Mouse (Mus musculus): Measurements from ENCODE around the gene Atad1. TPM values are rescaled to one million over a fixed set of nuclear protein-coding genes. Genes with fewer than 3 reads are reported as not detected.
A peak's percentile ranks its signal among the peaks of the same experiment; 100 is the strongest.
"Not testable (repeated sequence)": the region's sequence is repeated elsewhere in the genome, so short reads cannot be mapped to it uniquely, and the experiment has no call there.

Atad1 gene
- 54.9 and 56.4 TPM in 2 replicates for polyA plus RNA-seq (2015; fragmentation: Nextera tagmentation; extraction: Ambion mirVana)

DNA sequence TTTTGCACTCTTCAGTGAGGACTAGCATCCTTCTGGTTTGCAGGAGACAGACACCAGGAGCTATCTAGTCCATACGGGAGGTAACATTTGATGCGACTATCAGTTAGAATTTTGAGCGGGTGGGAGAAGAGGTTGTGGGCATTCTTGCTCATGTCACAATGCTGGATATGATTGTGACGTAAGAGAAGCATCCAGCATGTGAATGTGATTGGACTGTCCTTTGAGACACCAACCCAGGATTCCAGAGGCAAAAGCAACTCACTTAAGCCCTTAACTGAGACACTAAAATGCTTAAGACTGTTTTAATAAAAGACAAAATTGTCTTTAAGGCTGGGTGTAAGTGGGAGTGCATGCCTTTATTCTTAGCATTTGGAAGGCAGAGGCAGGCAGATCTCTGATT lies at the start of gene Atad1:
Gene Atad1 (minus strand): TSS at position 101 of the 400 bp plus-strand sequence.
- Histone ChIP-seq H3K4me1 (no peaks in the 10 kb centered on the region), H3K27me3 (no peaks in the 10 kb centered on the region), H3K27ac (replicated peaks) (no peak within 1 kb of the TSS), H3K9ac (no peak within 1 kb of the TSS), H3K4me2 (replicated peaks) (no peak within 1 kb of the TSS), H3K36me3 (no peaks in the 10 kb centered on the region), H3K4me3 (replicated peaks) (no peak within 1 kb of the TSS), H3K9me3 (replicated peaks) (no peaks in the 10 kb centered on the region)
- WGBS, result 94% methylated on average over 4 of the region's 4 CpGs
- no peak for ATAC-seq (ENCODE audit: insufficient number of reproducible peaks, low FRiP score, low TSS enrichment, low read depth)

DNA sequence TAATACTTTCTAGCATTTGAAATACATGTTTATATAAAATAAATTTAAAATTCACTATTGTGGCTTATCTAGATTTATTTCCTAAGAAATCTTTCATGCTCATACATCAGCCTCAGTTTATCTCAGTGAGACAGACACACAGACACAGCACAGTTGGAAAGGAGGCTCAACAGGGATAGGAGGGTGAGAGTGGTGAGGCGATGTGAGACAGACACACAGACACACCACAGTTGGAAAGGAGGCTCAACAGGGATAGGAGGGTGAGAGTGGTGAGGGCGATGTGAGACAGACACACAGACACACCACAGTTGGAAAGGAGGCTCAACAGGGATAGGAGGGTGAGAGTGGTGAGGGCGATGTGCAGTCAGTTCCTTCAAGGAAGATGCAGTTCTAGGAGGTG lies 48.4 kb upstream of the Atad1 start:
- 92% methylated on average over 3 of the region's 3 CpGs for WGBS
- not testable (repeated sequence) for ATAC-seq (ENCODE audit: insufficient number of reproducible peaks, low FRiP score, low TSS enrichment, low read depth); H3K27me3 ChIP-seq; H3K4me3 ChIP-seq (replicated peaks); H3K4me1 ChIP-seq; H3K27ac ChIP-seq (replicated peaks); H3K4me2 ChIP-seq (replicated peaks); H3K9ac ChIP-seq; H3K9me3 ChIP-seq (replicated peaks)
- H3K36me3 ChIP-seq, result peaks cover 14% of the 10 kb centered on the region

DNA sequence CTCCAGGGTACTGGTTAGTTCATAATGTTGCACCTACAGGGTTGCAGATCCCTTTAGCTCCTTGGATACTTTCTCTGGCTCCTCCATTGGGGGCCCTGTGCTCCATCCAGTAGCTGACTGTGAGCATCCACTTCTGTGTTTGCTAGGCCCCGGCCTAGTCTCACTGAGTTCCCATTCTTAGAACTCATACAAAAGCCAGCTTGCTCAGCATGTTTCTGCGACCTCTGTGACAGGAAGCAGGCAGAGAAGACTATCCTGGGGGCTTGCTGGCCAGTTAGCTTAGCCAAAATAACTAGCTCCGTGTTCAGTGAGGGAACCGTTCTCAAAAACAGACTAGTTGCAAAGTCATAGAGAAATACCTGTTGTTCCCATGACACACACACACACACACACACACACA lies 47.8 kb upstream of the Atad1 start:
- peaks cover 14% of the 10 kb centered on the region for H3K36me3 ChIP-seq
- H3K4me3 ChIP-seq (replicated peaks); H3K9ac ChIP-seq; H3K27ac ChIP-seq (replicated peaks); H3K9me3 ChIP-seq (replicated peaks); H3K4me2 ChIP-seq (replicated peaks); H3K4me1 ChIP-seq; H3K27me3 ChIP-seq; ATAC-seq (ENCODE audit: insufficient number of reproducible peaks, low FRiP score, low TSS enrichment, low read depth): not testable (repeated sequence)
- WGBS, result 37% methylated on average over 4 of the region's 4 CpGs

DNA sequence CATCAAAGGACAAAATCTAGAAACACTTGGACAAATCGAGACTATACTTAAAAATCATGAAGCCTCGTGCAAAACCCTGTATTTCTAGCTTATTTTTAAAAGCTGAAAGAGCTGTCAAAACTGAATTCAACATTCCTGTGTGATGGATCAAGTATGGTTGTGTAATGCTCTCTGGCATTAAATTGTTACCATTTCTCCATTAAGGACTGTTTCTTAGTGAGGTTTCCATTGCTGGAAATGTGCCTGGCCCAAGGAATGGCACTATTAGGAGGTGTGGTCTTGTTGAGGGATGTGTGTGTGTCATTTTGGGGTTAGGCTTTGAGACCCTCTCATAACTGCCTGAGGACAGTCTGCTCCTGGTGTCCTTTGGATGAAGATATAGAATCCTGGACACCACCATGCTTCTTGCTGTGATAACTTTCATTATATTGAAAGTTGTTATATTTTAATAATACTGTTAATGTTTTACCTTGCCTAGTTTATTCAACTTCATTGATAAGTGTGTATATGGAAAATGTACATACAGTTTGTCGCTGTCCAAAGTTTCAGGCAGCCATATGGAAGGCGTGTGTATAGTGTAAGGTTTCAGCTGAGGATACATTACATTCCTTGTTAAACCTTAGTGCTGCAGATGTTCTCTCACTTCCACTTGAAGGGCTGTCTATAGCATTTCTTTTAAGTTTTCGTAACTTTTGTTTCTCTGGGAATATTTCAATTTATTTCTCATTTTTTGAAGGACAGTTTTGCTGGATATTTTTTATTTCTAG lies 41.9 kb upstream of the Atad1 start:
- no peak for ATAC-seq (ENCODE audit: insufficient number of reproducible peaks, low FRiP score, low TSS enrichment, low read depth)
- 52% methylated on average over 5 of the region's 5 CpGs for WGBS
- H3K36me3 ChIP-seq, result peaks cover 14% of the 10 kb centered on the region

GRCm38 (mm10) chr19:32779131-32779530 lies 39.5 kb upstream of the Atad1 start:
- no peak overlapping the region for H3K4me2 ChIP-seq (replicated peaks)
- H3K9ac ChIP-seq, result no peak overlapping the region
- H3K27me3 ChIP-seq, result no peaks in the 10 kb centered on the region
- H3K4me1 ChIP-seq, result 0 out of 2 replicates have a peak, but pooled peaks cover 2% of the 10 kb centered on the region
- H3K27ac ChIP-seq (replicated peaks), result no peak overlapping the region
- no peak for ATAC-seq (ENCODE audit: insufficient number of reproducible peaks, low FRiP score, low TSS enrichment, low read depth)
- no peak overlapping the region for H3K4me3 ChIP-seq (replicated peaks)
- H3K36me3 ChIP-seq, result peaks cover 5% of the 10 kb centered on the region; the same call in 1 of the 2 replicates
- no peaks in the 10 kb centered on the region for H3K9me3 ChIP-seq (replicated peaks)
- 71% methylated on average over 3 of the region's 3 CpGs for WGBS

More for the DNA sequence above, 41.9 kb upstream of the Atad1 start:
- no peak overlapping the region for H3K4me3 ChIP-seq (replicated peaks)
- no peak overlapping the region for H3K4me2 ChIP-seq (replicated peaks)
- H3K9me3 ChIP-seq (replicated peaks), result no peaks in the 10 kb centered on the region
- no peak overlapping the region for H3K27ac ChIP-seq (replicated peaks)
- no peaks in the 10 kb centered on the region for H3K27me3 ChIP-seq
- 0 out of 2 replicates have a peak, but pooled peaks cover 2% of the 10 kb centered on the region for H3K4me1 ChIP-seq
- H3K9ac ChIP-seq, result no peak overlapping the region

DNA sequence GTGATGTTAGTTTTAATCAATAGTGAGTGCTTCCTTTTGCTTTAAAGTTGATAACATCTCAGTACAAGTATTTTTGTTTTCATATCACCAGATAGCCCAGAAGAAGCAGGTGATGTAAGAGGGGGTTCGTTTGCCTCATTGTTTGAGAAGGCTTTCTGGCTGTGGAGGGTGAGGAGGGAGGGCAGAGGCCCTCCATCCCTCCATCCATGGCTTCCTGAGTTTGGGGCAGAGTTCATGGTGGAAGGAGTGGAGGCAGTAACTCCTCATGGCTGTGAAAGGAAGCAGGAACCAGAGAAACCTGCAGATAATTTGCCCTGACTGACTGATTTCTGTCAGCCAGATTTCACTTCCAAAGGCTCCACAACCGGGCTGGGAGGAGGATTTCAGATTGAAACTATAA lies 38.8 kb upstream of the Atad1 start:
- Histone ChIP-seq H3K4me1 (0 out of 2 replicates have a peak, but pooled peaks cover 2% of the 10 kb centered on the region), H3K27me3 (no peaks in the 10 kb centered on the region)
- 17% methylated on average over 2 of the region's 2 CpGs for WGBS

DNA sequence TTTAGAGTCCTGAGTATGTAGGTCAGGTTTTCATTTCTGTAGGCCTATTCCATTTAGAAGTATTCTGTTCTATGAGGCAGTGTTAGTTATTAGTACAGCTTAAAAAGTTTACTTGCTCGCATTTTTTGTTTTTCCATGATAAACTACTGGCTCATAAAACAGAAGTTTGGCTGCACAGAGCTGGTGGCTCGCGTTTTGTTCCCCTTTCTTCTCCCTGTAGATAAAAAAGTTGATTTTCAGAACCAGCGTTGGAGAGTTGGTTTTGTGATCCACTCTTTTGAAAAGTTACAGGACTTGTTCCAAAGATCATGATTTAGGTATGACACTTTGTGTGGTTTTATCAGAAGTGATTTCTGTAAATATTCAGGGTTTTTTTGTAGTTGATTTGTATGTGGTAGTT lies 22.9 kb upstream of the Atad1 start:
- WGBS, result 70% methylated on average over 4 of the region's 4 CpGs

More for the DNA sequence above, 38.8 kb upstream of the Atad1 start:
- no peak overlapping the region for H3K27ac ChIP-seq (replicated peaks)
- no peak for ATAC-seq (ENCODE audit: insufficient number of reproducible peaks, low FRiP score, low TSS enrichment, low read depth)
- no peak overlapping the region for H3K4me2 ChIP-seq (replicated peaks)
- no peak overlapping the region for H3K9ac ChIP-seq
- H3K36me3 ChIP-seq, result peaks cover 6% of the 10 kb centered on the region; the same call in 1 of the 2 replicates
- no peaks in the 10 kb centered on the region for H3K9me3 ChIP-seq (replicated peaks)
- H3K4me3 ChIP-seq (replicated peaks), result no peak overlapping the region

DNA sequence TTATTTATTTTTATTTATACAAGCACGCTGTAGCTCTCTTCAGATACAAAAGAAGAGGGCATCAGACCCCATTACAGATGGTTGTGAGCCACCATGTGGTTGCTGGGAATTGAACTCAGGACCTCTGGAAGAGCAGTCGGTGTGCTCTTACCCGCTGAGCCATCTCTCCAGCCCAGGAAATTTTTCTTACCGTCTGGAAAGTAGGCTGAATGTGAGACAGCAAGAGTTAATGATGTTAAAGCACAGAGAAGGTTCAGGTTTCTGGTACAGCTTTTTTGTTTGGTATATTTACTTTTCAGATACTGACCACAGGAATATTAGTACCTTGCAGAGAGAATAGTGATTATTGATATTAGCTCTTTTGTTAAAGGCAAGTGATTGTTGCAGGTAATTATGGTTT lies 21.6 kb upstream of the Atad1 start:
- H3K27ac ChIP-seq (replicated peaks), result no peak overlapping the region
- no peak overlapping the region for H3K9ac ChIP-seq
- H3K27me3 ChIP-seq, result no peaks in the 10 kb centered on the region
- H3K9me3 ChIP-seq (replicated peaks), result no peaks in the 10 kb centered on the region
- H3K4me2 ChIP-seq (replicated peaks), result peak overlapping the region; percentile 46
- no peak for ATAC-seq (ENCODE audit: insufficient number of reproducible peaks, low FRiP score, low TSS enrichment, low read depth)
- peaks cover 11% of the 10 kb centered on the region; the same call in 1 of the 2 replicates for H3K4me1 ChIP-seq
- H3K4me3 ChIP-seq (replicated peaks), result peak overlapping the region; percentile 27
- peaks cover 3% of the 10 kb centered on the region; the same call in 1 of the 2 replicates for H3K36me3 ChIP-seq
- 48% methylated on average over 4 of the region's 4 CpGs for WGBS

More for the DNA sequence above, 22.9 kb upstream of the Atad1 start:
- no peak overlapping the region for H3K27ac ChIP-seq (replicated peaks)
- no peak overlapping the region for H3K4me2 ChIP-seq (replicated peaks)
- peaks cover 3% of the 10 kb centered on the region; the same call in 1 of the 2 replicates for H3K36me3 ChIP-seq
- peaks cover 11% of the 10 kb centered on the region; the same call in 1 of the 2 replicates for H3K4me1 ChIP-seq
- no peak for ATAC-seq (ENCODE audit: insufficient number of reproducible peaks, low FRiP score, low TSS enrichment, low read depth)
- H3K9me3 ChIP-seq (replicated peaks), result no peaks in the 10 kb centered on the region
- no peak overlapping the region for H3K9ac ChIP-seq
- H3K4me3 ChIP-seq (replicated peaks), result no peak overlapping the region
- H3K27me3 ChIP-seq, result no peaks in the 10 kb centered on the region

DNA sequence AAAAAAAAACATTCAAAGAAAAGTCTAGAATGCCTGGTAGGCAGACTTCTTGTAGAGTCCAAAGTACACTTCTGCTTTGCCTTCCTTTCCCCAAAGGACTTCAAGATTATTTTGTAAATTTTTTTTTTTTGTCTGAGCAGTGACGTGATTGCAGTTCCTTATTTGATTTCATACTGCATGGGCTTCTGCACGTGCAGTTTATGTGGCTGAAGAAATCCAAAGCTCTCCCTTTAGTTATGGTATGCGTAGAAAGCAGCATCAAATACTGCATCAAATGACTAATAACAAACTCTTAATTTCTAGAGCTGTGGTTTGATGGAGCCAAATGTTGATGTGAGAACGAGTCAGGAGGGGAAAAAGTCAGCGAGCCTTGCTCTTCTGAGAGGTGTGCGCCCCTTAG lies 20.9 kb upstream of the Atad1 start:
- Histone ChIP-seq H3K36me3 (no peaks in the 10 kb centered on the region), H3K4me3 (replicated peaks) (peak overlapping the region; percentile 35), H3K4me2 (replicated peaks) (peak overlapping the region; percentile 46), H3K27me3 (no peaks in the 10 kb centered on the region), H3K27ac (replicated peaks) (no peak overlapping the region), H3K4me1 (peaks cover 13% of the 10 kb centered on the region; the same call in 1 of the 2 replicates), H3K9me3 (replicated peaks) (no peaks in the 10 kb centered on the region), H3K9ac (no peak overlapping the region)
- no peak for ATAC-seq (ENCODE audit: insufficient number of reproducible peaks, low FRiP score, low TSS enrichment, low read depth)
- WGBS, result 20% methylated on average over 6 of the region's 6 CpGs

DNA sequence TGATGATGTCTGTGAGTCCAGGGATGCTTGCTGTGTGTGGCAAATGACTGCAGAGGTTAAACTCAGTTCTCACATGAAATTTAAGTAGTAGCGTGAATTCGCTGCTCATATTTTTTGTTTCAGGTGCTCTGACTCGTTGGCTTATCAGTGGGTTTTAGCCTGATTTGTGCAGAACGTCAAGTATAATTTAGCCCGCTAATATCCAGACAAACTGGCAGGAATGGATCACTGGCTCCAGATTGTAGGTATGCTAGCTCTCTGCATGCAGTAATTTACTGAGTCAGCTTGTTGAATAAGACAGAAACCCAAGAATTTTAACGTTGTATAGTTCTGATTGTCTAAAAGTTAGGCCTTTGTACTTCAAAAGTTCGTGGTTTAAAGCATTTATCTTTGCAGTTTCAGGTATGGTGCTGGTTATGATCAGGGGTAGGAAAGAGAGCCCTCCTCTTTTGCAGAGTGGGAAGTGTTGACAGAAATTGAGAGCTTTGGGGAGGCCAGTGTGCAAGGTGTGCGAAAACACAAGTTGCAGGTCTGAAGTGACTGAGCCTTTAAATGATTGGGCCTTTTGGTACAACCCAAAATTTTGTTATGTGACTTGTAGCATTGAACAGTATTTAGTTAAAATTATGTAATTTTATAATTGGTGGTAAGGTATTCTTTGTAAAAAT lies 19.9 kb upstream of the Atad1 start:
- Histone ChIP-seq H3K36me3 (no peaks in the 10 kb centered on the region), H3K4me2 (replicated peaks) (peak overlapping the region; percentile 91), H3K9me3 (replicated peaks) (no peaks in the 10 kb centered on the region), H3K27ac (replicated peaks) (no peak overlapping the region), H3K4me1 (peaks cover 19% of the 10 kb centered on the region; the same call in 1 of the 2 replicates), H3K9ac (0 out of 2 replicates have a peak overlapping the region, but pooled peaks have one; percentile 1), H3K4me3 (replicated peaks) (peak overlapping the region; percentile 98), H3K27me3 (peaks cover 4% of the 10 kb centered on the region; the same call in 1 of the 2 replicates)
- 4% methylated on average over 8 of the region's 8 CpGs for WGBS
- ATAC-seq (ENCODE audit: insufficient number of reproducible peaks, low FRiP score, low TSS enrichment, low read depth), result no peak

DNA sequence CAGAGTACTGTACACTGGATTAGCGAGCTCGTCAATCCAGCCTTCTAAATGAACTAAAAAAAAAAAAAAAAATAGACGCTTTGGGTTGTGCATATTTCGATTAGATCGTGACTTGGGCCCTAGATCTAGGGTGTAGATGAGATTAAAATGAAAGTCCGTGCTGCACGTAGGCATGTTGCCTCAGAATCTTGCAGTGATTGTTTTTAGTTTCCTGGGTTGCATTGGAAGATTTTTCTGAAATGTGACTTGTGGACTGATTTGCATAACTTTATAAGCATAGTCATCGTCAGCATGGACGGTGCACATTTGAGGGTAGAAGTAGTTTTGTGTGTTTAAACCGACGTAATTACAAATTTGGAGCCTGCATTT lies 19.2 kb upstream of the Atad1 start:
- no peak for ATAC-seq (ENCODE audit: insufficient number of reproducible peaks, low FRiP score, low TSS enrichment, low read depth)
- no peaks in the 10 kb centered on the region for H3K36me3 ChIP-seq
- peaks cover 17% of the 10 kb centered on the region; the same call in 1 of the 2 replicates for H3K4me1 ChIP-seq
- peak overlapping the region; percentile 91 for H3K4me2 ChIP-seq (replicated peaks)
- peaks cover 7% of the 10 kb centered on the region; the same call in 1 of the 2 replicates for H3K27me3 ChIP-seq
- H3K4me3 ChIP-seq (replicated peaks), result peak overlapping the region; percentile 98
- peak overlapping the region; percentile 98 for H3K9ac ChIP-seq
- WGBS, result under 1% methylated on average over 11 of the region's 11 CpGs
- no peaks in the 10 kb centered on the region for H3K9me3 ChIP-seq (replicated peaks)
- H3K27ac ChIP-seq (replicated peaks), result no peak overlapping the region
